Mouse (Mus musculus): ENCODE data around the gene Usp19. TPM values are rescaled to one million over a fixed set of nuclear protein-coding genes. Genes with fewer than 3 reads are reported as not detected.
A peak's percentile ranks its signal among the peaks of the same experiment; 100 is the strongest.

The Usp19 gene
- polyA plus RNA-seq, 1 experiment from 2014 or later = 79.4 TPM

GRCm38 (mm10) chr9:108516380-108517251, 26.2 kb downstream of the Usp19 start, which contains the start of gene Qrich1:
Qrich1 (plus strand) TSS chr9:108516806.
- Histone ChIP-seq H3K4me1 (peaks cover 35% of the 10 kb centered on the region), H3K36me3 (peaks cover 63% of the 10 kb centered on the region), H3K4me3 (peak within 1 kb of the TSS; percentile 89), H3K27me3 (ENCODE audit: low read depth, poor library complexity, severe bottlenecking) (no peaks in the 10 kb centered on the region), H3K9me3 (replicated peaks) (no peaks in the 10 kb centered on the region), H3K27ac (replicated peaks) (peak within 1 kb of the TSS; percentile 99)
- WGBS = 1% methylated on average over 53 of the region's 55 CpGs
- DNase-seq (ENCODE audit: low spot score) = peak; percentile 96

DNA sequence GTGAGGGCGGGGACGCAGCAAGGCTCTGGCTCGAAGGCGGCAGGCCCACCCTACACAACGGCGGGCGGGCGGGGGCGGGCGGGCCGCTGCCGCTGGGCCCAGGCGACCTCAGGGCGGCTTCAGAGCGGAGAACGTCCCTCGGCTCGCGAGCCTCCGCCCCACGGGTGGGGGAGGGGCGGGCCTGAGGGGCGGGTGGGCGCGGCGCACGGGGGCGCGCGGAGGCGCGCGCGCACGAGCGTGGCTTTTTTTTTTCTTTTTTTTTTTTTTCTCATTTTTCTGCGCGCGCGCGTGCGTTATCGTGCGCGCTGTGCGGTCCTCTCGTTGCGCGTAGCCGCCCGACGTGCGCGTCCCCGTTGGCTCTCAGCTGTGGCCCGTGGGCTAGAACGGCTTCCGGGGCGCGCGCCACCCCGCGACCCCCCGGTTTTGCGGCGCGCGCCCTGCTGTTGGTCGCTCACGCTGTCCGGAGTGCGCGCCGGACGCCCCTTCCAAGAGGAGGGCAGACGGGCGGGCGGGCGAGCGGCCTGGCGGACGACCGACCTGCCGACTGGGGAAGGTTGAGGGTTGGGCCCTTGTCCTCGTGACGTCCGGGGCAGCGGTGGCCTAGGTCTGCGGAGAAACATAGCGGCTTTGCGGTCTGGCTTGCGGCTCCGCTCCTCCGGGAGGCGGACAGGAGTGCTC, 27.0 kb downstream of the Usp19 start:
- Histone ChIP-seq H3K9me3 (replicated peaks) (no peaks in the 10 kb centered on the region), H3K27ac (replicated peaks) (peak overlapping the region; percentile 99), H3K4me1 (peaks cover 35% of the 10 kb centered on the region), H3K4me3 (peak overlapping the region; percentile 89), H3K36me3 (peaks cover 56% of the 10 kb centered on the region), H3K27me3 (ENCODE audit: low read depth, poor library complexity, severe bottlenecking) (no peaks in the 10 kb centered on the region)
- WGBS = under 1% methylated on average over 83 of the region's 95 CpGs
- DNase-seq (ENCODE audit: low spot score) = peak; percentile 86

GRCm38 (mm10) chr9:108517931-108518332, 27.5 kb downstream of the Usp19 start:
- H3K9me3 ChIP-seq (replicated peaks) = no peaks in the 10 kb centered on the region
- no peaks in the 10 kb centered on the region for H3K27me3 ChIP-seq (ENCODE audit: low read depth, poor library complexity, severe bottlenecking)
- peaks cover 35% of the 10 kb centered on the region for H3K4me1 ChIP-seq
- DNase-seq (ENCODE audit: low spot score) = no peak
- peak overlapping the region; percentile 99 for H3K27ac ChIP-seq (replicated peaks)
- WGBS = under 1% methylated on average over 13 of the region's 13 CpGs
- peaks cover 54% of the 10 kb centered on the region for H3K36me3 ChIP-seq
- H3K4me3 ChIP-seq = peak overlapping the region; percentile 89

- WGBS = 94% methylated on average over 2 of the region's 2 CpGs
- Histone ChIP-seq H3K4me1 (peaks cover 25% of the 10 kb centered on the region), H3K4me3 (no peak overlapping the region), H3K27ac (replicated peaks) (no peak overlapping the region), H3K27me3 (ENCODE audit: low read depth, poor library complexity, severe bottlenecking) (no peaks in the 10 kb centered on the region), H3K36me3 (peaks cover 47% of the 10 kb centered on the region), H3K9me3 (replicated peaks) (no peaks in the 10 kb centered on the region)
- no peak for DNase-seq (ENCODE audit: low spot score)
Measured at GRCm38 (mm10) chr9:108521604-108522003, 31.2 kb downstream of the Usp19 start.

DNA sequence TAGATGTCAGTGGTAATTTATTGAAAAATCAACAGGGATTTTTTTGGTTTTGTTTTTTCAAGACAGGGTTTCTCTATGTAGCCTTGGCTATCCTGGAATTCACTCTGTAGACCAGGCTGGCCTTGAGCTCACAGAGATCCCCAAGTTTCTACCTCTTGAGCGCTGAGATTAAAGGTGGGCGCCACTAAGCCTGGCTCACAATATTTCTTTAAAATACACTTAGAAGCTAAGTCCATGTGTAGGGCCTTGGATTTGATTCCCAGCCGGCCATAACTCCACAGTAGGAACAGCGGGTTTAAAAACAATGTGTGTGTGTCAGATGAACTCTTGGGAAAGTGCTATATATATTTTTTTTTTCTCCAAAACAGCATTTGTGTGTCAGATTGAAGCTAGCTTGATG, 32.9 kb downstream of the Usp19 start:
- DNase-seq (ENCODE audit: low spot score) = no peak
- no peak overlapping the region for H3K27ac ChIP-seq (replicated peaks)
- H3K4me3 ChIP-seq = no peak overlapping the region
- no peaks in the 10 kb centered on the region for H3K9me3 ChIP-seq (replicated peaks)
- 96% methylated on average over 4 of the region's 4 CpGs for WGBS
- H3K36me3 ChIP-seq = peaks cover 60% of the 10 kb centered on the region
- no peaks in the 10 kb centered on the region for H3K27me3 ChIP-seq (ENCODE audit: low read depth, poor library complexity, severe bottlenecking)
- peaks cover 20% of the 10 kb centered on the region for H3K4me1 ChIP-seq

DNA sequence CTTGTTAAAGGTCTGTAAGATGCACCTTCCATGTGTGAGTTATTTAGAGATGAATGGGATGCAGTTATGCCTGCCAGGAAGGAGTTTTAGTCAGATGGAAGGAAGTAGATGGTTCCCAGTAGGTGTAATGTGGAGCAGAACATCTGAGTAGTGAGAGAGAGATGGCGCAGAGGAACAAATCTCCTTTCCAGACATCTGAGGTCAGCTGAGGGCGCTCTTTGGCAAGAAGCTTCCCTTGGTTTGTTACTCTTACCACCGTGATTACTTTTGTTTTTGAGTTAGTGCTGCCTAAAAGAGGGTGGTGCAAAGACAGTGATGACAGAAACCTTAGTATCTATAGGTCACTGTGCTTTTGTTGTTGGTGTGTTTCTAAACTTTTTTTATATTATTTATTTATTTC, 35.0 kb downstream of the Usp19 start:
- Histone ChIP-seq H3K4me1 (no peaks in the 10 kb centered on the region), H3K27me3 (ENCODE audit: low read depth, poor library complexity, severe bottlenecking) (no peaks in the 10 kb centered on the region), H3K36me3 (peaks cover 68% of the 10 kb centered on the region), H3K9me3 (replicated peaks) (no peaks in the 10 kb centered on the region), H3K4me3 (no peak overlapping the region), H3K27ac (replicated peaks) (no peak overlapping the region)
- DNase-seq (ENCODE audit: low spot score) = no peak
- 88% methylated on average over 3 of the region's 3 CpGs for WGBS

GRCm38 (mm10) chr9:108530954-108531353, 40.6 kb downstream of the Usp19 start:
- Histone ChIP-seq H3K27me3 (ENCODE audit: low read depth, poor library complexity, severe bottlenecking) (no peaks in the 10 kb centered on the region), H3K4me3 (no peak overlapping the region), H3K36me3 (peaks cover 89% of the 10 kb centered on the region), H3K27ac (replicated peaks) (no peak overlapping the region), H3K9me3 (replicated peaks) (no peaks in the 10 kb centered on the region), H3K4me1 (no peaks in the 10 kb centered on the region)
- 94% methylated on average over 1 of the region's 1 CpGs for WGBS
- DNase-seq (ENCODE audit: low spot score) = no peak

DNA sequence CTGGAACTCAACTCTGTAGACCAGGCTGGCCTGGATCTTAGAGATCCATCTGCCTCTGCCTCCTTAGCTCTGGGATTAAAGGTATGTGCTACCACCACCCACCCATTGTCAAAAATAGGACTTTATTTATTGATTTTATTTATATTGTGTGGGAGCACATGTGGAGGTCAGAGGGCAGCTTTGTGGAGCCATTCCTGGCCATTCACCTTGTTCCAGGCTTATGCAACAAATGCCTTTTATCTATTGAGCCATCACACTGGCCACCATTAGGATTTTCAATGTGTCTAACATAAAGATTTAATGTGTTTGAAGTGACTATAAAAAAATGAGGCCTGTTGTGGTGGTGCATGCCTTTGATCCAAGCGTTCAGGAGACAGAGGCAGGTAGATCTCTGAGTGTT, 41.1 kb downstream of the Usp19 start:
- H3K36me3 ChIP-seq = peaks cover 94% of the 10 kb centered on the region
- no peak overlapping the region for H3K4me3 ChIP-seq
- DNase-seq (ENCODE audit: low spot score) = no peak
- H3K27me3 ChIP-seq (ENCODE audit: low read depth, poor library complexity, severe bottlenecking) = no peaks in the 10 kb centered on the region
- H3K27ac ChIP-seq (replicated peaks) = no peak overlapping the region
- no peaks in the 10 kb centered on the region for H3K9me3 ChIP-seq (replicated peaks)
- WGBS = 91% methylated on average over 1 of the region's 1 CpGs
- H3K4me1 ChIP-seq = no peaks in the 10 kb centered on the region

DNA sequence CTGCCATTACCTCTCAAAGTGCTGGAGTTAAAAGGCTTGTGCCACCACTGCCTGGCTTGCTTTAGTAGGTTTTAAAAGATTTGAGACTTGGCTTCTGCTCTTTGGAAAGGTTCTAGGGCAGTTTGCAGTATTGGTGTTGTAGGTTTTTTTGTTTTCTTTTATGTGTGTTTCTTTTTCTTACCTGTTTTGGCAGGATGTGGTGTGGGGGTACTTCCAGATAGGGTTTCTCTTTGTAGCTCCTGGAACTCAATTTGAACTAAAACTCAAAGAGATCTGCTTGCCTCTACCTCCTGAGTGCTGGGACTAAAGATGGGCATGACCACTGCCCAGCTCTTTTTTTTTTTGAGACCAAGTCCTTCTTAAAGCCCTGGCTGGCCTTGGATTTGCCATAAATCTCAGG, 50.4 kb downstream of the Usp19 start:
- H3K27me3 ChIP-seq (ENCODE audit: low read depth, poor library complexity, severe bottlenecking) = no peaks in the 10 kb centered on the region
- no peaks in the 10 kb centered on the region for H3K9me3 ChIP-seq (replicated peaks)
- DNase-seq (ENCODE audit: low spot score) = no peak
- no peak overlapping the region for H3K4me3 ChIP-seq
- H3K4me1 ChIP-seq = no peaks in the 10 kb centered on the region
- peaks cover 99% of the 10 kb centered on the region for H3K36me3 ChIP-seq
- H3K27ac ChIP-seq (replicated peaks) = no peak overlapping the region

DNA sequence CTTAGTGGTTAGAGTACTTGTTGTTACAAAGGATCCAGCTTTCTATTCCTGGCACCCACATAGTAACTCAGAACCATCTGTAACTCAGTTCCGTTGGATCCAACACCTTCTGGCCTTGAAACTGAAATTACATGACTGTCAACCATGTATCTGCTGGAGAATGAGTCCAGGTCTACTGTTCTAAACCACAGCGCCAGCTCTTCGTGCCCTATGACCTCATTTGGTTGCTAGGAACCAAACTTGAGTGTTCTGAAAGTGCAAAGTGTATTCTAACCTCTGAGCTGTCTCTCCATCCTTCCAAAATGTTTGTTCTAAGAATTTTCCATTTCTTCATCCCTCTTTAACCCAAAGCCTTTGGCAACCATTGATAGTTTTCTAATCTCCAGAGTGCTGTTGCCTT, 55.6 kb downstream of the Usp19 start:
- H3K36me3 ChIP-seq = peaks cover 97% of the 10 kb centered on the region
- no peaks in the 10 kb centered on the region for H3K9me3 ChIP-seq (replicated peaks)
- no peaks in the 10 kb centered on the region for H3K27me3 ChIP-seq (ENCODE audit: low read depth, poor library complexity, severe bottlenecking)
- 94% methylated on average over 3 of the region's 3 CpGs for WGBS
- no peak overlapping the region for H3K4me3 ChIP-seq
- DNase-seq (ENCODE audit: low spot score) = no peak
- H3K4me1 ChIP-seq = no peaks in the 10 kb centered on the region
- H3K27ac ChIP-seq (replicated peaks) = no peak overlapping the region

GRCm38 (mm10) chr9:108546875-108547274, 56.5 kb downstream of the Usp19 start:
- DNase-seq (ENCODE audit: low spot score) = no peak
- no peak overlapping the region for H3K4me3 ChIP-seq
- H3K4me1 ChIP-seq = no peaks in the 10 kb centered on the region
- H3K36me3 ChIP-seq = peaks cover 96% of the 10 kb centered on the region
- H3K27me3 ChIP-seq (ENCODE audit: low read depth, poor library complexity, severe bottlenecking) = no peaks in the 10 kb centered on the region
- H3K27ac ChIP-seq (replicated peaks) = no peak overlapping the region
- WGBS = 92% methylated on average over 1 of the region's 1 CpGs
- no peaks in the 10 kb centered on the region for H3K9me3 ChIP-seq (replicated peaks)
